Mouse (Mus musculus) adrenal gland, adult 2 months (tissue): Measurements from ENCODE around the gene Gm21954. TPM values are rescaled to one million over a fixed set of nuclear protein-coding genes. Genes with fewer than 3 reads are reported as not detected.

Source experiments
- DNase-seq: peaks from one replicate; pipeline ENCODE4 v3.0.0; 2021
- long read RNA-seq: library from polyadenylated mRNA; stranded (forward); transcript quantifications from one replicate; pipeline ENCODE4 v2.0.0, GENCODE M21; 2021
- polyA plus RNA-seq: library from polyadenylated mRNA; depleted of rRNA; stranded (reverse); fragments of >200 nt; gene quantifications from 2 replicates; pipeline ENCODE4 v1.2.3, GENCODE M21; 2012; rRNA removed
- total RNA-seq, 2 experiments: library from RNA; stranded (reverse); gene quantifications; 2 replicates each; pipeline ENCODE4 v1.2.3; 2021

The Gm21954 gene
- not detected for total RNA-seq
- polyA plus RNA-seq = not detected in 2 replicates
- long read RNA-seq = 0 reads

- no peak for DNase-seq
These were observed at the start of gene Gm21954 for GRCm38 (mm10) chr3:55472110-55472509. Gene Gm21954 (minus strand): TSS chr3:55472210.

DNA sequence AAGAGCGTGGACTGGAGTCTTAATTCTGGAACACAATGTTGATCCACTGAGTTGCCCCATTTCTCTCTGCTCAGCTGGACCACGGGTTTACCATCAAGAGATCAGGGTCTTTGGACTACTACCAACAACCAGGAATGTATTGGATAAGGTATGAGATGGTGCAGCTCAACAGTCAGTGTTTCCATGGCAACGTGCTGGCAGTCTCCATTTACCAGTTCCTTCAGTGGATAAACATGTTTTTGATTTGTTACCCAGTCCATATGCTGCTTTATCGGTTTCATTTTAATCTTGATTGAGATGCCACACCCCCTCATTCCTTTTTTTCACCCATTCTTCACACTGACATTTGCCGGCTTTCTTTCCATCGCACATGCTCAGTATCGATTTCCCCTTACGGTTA, 49.8 kb upstream of the Gm21954 start:
- DNase-seq = no peak

DNA sequence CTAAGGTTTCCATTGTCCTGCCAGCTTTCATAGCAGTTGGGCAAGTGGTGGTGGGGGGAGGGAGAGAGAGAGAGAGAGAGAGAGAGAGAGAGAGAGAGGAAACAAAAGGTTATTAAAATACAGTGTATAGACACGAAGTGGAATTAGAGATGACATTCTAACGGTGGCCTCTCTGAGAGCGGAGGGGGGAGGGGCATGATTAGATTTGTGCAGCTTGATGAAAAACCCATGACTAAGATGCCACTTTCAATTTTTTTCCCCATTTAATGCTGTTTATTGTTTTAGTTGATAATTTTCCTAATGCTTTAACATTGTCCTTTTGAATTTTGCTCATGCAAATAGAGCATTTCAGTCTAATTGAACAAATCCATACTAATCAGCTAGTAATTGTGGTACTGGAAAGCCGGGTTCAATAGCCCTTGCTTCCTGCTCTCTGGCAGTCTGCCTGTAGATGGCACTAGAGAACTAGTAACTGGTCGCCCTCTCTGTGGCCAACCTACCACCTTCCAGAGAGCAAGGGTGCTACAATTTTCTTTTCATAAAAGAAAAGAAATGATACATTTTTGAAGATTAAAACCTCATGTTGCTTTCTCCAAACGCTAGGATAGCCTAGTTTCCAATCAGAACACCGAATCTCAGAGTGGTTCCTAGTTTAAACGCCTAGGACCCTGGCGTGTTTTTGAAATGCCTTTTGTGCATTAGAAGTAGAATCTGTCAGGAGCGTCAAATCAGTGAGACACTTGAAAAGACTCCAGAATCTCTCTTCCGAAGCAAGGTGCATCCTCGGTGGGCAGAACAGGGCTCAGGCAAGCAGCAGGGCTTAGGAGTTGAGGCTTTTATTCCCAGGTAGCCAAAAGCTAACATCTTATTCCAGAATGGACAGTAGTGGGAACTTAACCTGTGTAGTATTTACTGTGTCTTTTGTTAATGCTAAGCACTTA, 48.5 kb upstream of the Gm21954 start:
- peak; percentile 68 for DNase-seq

DNA sequence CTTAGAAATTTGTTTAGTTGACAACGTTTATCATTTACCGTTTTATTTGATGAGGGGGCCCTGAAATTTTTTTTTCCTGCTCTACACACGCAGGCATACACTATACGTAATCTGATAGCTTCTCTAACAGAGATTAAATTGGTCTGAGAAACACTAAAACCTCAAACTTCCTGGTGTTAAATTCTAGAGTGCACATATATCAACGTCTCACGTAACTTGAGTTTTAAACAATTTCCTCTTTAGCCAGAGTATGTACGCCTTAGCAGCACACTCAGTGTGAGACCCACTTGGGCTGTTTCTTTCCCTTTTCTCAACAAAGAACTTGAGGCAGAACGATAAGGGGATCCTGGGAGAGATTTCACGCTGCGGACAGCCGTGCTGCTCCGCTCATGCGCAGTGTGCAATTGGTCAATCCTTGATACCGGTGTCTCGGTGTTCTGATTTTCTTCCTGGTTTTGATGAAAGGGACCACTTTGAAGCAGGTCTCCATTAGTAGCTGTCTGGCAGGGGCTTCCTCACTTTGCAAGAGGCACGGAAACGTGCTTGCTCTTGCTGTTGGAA, 45.5 kb upstream of the Gm21954 start:
- DNase-seq = no peak

DNA sequence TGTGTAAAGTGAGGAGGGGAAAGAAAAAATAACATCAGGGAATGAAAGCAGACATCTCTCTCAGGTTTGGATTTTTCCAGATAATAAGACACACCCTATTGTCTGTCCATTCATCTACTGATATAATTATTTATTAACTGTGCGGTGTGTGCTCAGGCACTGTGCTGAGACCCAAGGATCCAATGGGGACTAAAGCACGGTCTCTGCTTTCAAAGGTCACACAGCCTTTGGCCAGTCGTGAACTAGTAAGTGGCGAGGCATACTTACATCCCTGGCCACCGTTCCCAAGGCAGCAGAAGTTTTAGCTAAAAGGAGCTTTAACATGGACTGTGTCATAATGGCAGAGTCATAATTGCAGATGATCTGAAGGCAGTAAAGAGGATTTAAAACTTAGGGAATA, 44.0 kb upstream of the Gm21954 start:
- DNase-seq = no peak

- DNase-seq = no peak
These were observed 39.6 kb upstream of the Gm21954 start for GRCm38 (mm10) chr3:55511658-55512057.

DNA sequence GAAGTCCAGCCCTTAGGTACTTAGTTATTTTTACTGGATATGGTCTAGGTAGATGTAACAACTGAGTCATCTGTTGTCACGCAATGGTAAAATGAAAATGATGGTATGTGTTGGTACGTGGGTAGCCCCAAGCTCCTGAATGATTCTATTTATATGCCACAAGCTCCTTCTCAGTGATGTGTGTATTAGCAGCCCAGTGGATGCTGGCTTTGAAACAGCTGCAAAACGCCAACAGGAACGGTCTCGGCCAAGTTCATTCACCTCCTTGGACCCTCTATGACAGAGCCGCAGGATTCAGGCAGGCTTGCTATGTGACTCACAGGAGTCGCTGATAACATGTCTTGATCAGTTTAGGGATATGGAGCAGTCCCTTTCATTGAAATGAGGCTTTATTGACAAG, 38.2 kb upstream of the Gm21954 start:
- no peak for DNase-seq

DNA sequence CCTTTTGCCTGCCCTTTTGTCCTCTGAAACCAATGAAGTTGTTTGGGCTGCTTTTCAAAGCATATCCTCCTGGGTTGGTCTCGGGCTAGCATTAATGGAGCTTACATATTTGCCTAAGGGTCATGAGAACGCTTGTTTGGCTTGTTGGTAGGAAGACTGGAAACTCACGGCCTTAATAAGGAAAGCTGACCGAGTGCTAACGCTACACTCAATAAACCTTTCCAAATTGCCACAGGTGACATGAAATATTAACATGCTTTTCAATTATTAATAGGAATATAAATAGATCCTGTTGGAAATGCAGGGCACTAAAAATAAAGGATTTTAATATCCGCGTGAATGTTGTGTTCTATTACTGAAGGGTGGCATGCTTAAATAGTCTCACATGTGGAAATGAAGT, 27.3 kb upstream of the Gm21954 start:
- no peak for DNase-seq

- DNase-seq = no peak
These were observed 24.5 kb upstream of the Gm21954 start for GRCm38 (mm10) chr3:55496462-55496941.

- no peak for DNase-seq
These were observed 23.9 kb upstream of the Gm21954 start for GRCm38 (mm10) chr3:55495866-55496265.

GRCm38 (mm10) chr3:55495231-55495630, 23.2 kb upstream of the Gm21954 start:
- DNase-seq = no peak

- DNase-seq = no peak
These were observed 22.3 kb upstream of the Gm21954 start for GRCm38 (mm10) chr3:55494348-55494747.

DNA sequence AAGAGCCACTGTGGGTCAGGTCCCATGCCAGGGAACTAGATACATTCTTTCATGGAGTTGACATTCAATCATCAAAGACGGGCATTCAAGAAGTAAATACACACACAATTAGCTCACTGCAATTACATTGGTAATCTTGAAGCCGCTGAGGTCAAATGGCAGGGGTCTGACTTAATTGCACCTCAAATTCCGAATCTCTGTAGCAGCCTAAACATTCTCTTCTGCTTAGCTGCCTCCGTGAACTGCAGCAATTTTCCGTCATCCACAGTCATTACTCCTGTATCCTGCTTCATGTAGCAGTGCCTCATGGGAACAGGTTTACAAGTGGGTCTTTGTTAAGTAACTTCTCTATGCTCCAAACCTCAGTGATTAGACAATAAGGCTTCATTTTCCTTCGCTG, 20.0 kb upstream of the Gm21954 start:
- no peak for DNase-seq

DNA sequence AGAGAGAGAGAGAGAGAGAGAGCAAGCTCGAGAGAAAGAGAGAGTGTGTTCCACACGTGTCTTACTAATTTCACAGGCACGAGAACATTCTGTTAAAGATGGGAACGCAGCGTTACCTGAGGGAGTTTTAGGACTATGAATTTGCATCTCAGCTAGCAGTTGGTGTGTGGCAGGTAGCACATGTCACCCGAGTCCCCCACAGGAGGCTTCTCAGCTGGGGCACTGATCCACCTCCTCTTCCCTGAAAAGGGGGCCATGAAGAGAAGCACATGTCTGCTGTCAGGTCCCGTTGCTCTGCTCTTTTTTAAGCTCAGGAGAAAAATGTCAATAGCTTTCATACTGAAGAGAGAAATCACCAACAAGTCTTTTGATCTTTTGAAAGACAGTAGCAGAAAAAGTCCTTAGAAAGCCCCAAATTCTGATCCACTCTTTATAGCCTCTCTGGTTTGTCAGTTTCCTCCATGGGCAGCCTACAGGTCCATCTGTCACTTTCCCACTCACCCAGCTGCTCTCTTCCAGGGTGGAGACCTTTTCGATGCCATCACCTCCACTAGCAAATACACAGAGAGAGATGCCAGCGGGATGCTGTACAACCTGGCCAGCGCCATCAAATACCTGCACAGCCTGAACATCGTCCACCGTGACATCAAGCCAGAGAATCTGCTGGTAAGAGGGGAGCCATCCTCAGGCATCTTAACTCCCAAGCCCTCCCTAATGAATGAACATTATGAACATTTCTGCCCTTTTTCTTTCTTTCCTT, 17.4 kb upstream of the Gm21954 start:
- no peak for DNase-seq

DNA sequence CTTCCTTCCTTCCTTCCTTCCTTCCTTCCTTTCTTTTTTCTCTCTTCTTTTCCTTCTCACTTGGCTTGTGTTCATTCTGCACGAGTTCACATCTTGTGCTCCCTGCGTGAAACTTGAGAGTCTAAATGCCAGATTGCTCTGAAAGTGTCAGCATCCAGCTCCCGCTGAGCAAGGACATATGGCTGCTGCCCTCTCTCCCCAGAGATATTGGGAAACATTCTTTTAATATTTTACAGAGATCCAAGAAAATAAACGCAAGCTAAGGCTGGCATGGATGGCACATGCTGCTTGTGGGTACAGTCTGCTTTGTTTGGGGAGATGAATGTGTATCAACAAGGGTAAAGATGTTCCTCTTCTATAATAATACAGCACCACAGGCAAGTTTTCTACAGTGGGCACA, 11.3 kb upstream of the Gm21954 start:
- no peak for DNase-seq

DNA sequence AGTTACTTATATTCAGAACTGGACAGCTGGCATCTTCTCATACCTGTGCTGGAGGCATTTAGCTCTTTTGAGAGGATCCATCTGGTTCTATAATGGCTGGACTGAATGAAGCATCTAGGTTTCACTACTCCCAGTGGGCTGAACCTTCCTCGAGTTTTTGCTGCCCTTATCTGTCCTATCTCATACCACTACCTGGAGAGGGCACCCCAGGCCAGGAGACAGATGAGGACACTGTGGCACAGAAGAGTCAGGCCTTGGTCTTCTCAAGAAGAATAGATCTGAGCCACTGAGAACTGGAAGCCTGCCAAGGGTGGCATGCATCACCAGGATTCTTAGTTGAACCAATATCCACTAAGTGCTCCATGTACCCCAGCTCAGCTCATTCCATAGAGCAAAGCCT, 9.1 kb upstream of the Gm21954 start:
- DNase-seq = no peak

GRCm38 (mm10) chr3:55479306-55479705, 7.3 kb upstream of the Gm21954 start:
- no peak for DNase-seq

- DNase-seq = no peak
These were observed 4.7 kb upstream of the Gm21954 start for GRCm38 (mm10) chr3:55476694-55477093.

DNA sequence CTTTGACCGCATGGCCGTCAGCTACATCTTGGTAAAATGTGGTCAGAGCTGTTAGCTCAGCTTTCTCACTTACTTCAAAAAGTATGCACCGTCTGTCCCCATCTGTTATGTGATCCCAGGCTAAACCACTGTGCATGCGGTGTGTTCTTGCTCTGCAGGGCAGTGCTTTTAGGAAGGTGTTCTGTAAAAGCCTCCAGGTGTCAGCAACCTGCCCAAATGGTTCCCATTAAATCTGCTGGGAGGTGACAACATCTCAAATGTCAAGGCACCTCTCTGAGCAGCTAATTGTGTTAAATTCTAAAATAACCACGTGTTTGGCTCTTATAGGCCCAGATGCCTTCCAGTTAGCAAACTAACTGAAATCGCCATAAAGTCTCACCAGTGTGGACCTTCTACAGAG, 1.1 kb upstream of the Gm21954 start:
- no peak for DNase-seq

DNA sequence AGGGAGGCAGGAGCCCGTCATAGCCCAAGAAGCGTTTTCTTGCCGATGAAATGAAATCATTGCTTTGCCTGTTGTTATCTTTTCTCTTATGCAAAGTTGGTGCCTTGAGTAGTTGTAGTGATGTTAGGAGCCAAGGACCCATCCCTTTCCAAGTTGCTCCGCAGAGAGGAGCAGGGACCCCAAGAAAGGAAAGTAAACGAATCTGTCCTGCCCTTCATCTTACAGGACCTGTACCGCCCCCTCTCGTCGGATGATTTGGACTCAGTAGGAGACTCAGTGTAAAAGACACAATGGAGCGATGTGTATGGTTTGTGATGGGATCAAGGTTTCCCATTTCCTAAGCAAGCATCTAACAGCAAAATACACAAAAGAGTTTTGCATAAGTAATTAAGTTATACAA, 5.7 kb downstream of the Gm21954 start:
- no peak for DNase-seq

DNA sequence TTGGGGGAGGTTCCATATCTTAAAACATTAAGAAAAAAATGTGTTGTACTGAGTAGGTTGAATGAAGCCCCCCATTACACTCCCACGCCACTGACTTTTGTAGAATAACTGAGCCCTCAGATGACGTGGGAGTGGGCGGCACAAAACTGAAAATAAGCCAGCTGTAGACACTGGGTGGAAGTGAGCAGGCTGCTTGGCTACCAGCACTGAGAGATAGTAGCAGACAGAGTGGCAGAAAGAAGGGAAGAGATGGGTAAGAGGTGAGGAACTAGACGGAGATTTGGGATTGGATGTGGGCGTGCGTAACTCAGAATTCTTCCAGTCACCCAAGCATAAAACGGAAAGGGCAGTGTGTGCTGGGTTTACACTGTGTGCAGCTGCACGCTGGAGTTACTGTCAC, 6.2 kb downstream of the Gm21954 start:
- DNase-seq = no peak

GRCm38 (mm10) chr3:55464226-55464625, 7.8 kb downstream of the Gm21954 start:
- DNase-seq = no peak
